Mouse (Mus musculus): ENCODE results near the gene Prkcb.

GRCm38 (mm10) chr7:122466722-122467121 is 178.2 kb downstream of the Prkcb start:
- TF ChIP-seq GATA1 (IDR thresholded peaks at IDR 0.05; ENCODE audit: borderline replicate concordance, low read length) (no peak), FLI1 (IDR thresholded peaks at IDR 0.05; ENCODE audit: low read length) (no peak)

Measured in megakaryocyte, embryonic 14.5 days (primary cell).